Mouse (Mus musculus): Measurements from ENCODE around the gene Zbtb46.

- TF ChIP-seq CTCF (conservative IDR thresholded peaks at IDR 0.05; ENCODE audit: low read length) (no peak), POU5F1 (IDR thresholded peaks at IDR 0.05; ENCODE audit: borderline replicate concordance, low read length) (no peak), NANOG (IDR thresholded peaks at IDR 0.05; ENCODE audit: borderline replicate concordance, low read length) (no peak)
Measured at GRCm38 (mm10) chr2:181384919-181385391, 74.3 kb downstream of the Zbtb46 start.

Measured in E14TG2a.4 (cell line).